Mouse (Mus musculus): Measurements from ENCODE around the gene Gm853. TPM values are rescaled to one million over a fixed set of nuclear protein-coding genes. Genes with fewer than 3 reads are reported as not detected.

Gm853 gene
- total RNA-seq, 2 experiments from 2014 or later = not detected

- no peak for DNase-seq
- intact Hi-C loops (cut with DNase I) = no loop called here
These were observed 46.0 kb downstream of the Gm853 start for GRCm38 (mm10) chr4:130176156-130176720.

DNA sequence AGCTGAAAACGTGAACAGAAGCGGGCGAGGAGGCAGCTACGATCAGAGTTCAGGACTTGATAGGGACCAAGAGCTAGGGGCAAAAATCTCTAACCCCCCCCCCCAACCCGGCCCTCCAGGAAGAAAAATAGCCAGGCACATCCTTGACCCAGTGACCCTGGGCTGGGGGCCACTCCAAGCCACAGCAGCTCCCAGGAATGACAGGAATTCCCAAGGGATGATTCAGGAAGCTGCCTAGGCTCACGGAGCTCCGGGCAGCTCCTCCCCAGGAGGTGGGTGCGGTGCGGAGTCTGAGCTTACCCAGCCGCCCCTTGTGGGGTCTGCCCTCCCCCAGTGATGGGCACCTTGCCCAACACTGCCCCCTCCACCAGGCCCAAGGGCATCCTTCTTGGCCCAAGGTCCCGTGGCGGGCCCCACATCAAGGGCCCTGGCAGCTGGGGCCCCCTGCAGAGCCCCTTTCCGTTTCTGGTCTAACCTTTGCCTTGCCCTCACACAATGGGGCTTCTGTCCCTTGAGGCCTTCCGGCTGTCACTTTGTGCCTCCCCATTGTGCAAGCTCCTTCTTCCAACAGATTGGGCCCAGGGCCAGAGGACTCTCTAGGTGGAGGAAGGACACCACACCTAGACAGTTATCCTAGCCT is 47.0 kb downstream of the Gm853 start, which contains the start of gene Tinagl1:
Gene Tinagl1, minus strand, starts transcription at position 51 of the 640 bp plus-strand sequence.
- intact Hi-C loops (cut with DNase I) = no loop called here
- DNase-seq = no peak

DNA sequence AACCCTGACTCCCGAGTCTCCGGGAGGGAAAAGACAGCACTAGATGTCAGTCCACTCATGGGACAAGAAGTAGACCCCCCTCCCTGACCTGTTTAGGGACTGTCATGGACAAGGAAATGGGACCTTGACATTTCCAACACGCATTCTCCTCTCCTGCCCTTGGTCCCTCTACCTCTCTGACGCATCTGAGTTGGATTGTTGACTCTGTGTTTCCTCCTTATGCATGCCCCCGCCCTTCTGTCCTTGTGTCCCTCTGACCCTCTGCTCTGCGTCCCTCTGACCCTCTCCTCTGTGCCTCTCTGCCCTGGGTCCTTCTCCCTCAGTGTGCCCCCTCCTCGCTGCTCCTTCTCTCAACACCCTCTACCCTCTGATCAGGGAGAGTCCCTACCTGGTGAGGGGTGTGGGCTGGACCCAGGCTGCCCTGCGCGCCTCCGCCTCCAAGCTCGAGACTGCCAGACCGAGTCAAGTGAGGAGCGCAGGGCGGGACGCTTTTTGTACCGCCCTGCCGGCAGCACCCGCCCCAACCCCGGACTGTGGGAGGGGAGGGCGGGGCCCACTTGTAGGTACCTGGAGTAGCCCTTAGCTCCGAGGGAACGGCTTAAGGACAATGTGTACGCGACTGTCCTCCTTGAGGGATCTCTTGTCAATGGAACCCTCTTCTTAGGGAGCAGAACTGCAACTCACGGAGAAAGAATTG is 47.7 kb downstream of the Gm853 start:
- intact Hi-C loops (cut with DNase I) = no loop called here
- DNase-seq = no peak

- DNase-seq = no peak
- intact Hi-C loops (cut with DNase I) = no loop called here
These were observed 48.3 kb downstream of the Gm853 start for GRCm38 (mm10) chr4:130173911-130174311.

GRCm38 (mm10) chr4:130173060-130173822 is 49.0 kb downstream of the Gm853 start:
- intact Hi-C loops (cut with DNase I) = no loop called here
- DNase-seq = no peak

GRCm38 (mm10) chr4:130171951-130172765 is 50.0 kb downstream of the Gm853 start:
- intact Hi-C loops (cut with DNase I) = no loop called here
- no peak for DNase-seq

DNA sequence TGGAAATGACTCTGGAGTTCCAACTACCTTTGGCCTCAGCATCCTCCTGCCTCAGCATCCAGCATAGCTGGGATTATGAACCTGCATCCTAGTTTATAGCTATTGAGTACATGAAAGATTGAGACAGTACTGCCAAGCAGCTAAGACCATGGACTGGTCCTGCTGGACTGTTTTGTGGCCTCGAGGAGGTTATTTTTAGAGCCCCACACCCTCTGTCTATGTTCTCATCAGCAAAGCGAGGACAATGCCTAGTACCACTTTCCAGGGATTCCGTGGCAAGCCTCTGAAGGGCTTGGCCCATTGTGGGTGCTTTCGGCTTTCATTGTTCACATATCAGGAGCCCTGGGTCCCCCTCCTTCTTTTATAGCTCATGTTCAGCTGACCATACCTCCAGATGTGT is 51.8 kb downstream of the Gm853 start:
- intact Hi-C loops (cut with DNase I) = no loop called here
- no peak for DNase-seq

DNA sequence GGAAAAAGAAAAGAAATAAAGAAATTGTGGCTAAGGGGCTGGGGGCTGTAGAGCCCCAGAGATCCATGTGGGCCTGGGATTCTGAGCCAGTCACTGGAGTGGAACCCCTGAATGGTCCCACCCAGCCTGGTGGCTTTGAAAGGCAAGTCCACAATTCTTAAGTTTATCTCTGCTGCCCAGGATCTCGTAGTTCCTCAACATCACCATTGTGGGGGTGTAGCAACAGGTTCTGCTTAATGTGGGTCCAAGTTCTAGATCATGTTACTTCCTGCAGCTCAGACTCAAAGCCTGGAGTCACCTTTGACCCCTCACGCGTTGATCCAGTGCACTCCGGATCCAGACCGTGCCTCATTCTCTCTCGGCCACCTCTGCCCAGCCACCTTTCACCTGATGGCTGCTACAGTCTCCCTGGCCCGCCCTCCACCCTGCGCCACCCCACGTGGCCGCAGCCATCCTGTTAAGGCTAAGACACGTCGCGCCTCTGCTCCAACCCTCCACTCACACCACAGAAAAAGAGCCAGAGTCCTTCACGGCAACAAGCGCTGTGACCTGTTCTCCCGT is 52.7 kb downstream of the Gm853 start:
- intact Hi-C loops (cut with DNase I) = no loop called here
- no peak for DNase-seq

DNA sequence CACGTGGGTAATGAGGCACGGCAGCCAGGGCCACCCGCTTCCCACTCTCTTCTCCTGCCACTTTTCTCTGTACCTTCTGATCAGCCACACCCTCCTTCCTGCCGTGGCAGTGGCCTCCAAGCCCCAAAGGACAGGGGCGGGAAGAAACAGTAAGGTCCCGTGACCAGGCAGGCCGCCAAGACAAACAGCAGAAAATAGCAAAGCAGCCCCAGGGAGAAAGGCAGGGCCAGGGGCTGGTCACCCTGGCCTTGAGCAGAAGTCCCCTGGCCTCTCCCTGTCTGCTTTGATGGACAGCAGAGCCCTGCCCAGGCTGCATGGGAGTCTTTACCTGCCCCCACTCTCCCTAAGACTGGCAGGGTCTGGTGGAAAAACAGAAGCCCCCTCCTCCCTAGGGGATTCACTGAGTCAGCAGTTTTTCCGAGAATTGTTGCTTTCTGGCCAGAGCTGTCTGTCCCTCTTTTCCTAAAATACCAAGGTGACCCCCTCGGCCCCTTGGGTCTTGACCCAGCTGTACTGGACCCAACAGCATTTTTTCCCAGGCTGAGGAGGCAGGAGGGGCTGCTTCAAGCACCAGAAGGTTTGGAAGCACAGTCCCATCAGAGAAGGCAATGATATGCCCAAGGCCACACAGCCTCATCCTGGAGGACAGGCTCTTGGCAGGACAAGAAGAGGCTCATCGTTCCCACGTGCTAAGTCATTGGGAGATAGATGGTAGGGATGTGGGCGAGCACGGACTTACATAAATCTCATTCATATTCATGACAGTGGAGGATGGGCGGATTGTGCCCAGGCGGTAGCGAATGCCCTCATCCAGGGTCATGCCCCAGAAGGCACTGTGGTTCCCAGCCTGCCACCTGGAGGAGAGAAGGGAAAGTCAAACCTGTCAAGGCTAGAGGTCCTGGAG is 53.7 kb downstream of the Gm853 start:
- intact Hi-C loops (cut with DNase I) = no loop called here
- DNase-seq = peak; percentile 59

GRCm38 (mm10) chr4:130167814-130168213 is 54.4 kb downstream of the Gm853 start:
- DNase-seq = no peak
- intact Hi-C loops (cut with DNase I) = no loop called here

DNA sequence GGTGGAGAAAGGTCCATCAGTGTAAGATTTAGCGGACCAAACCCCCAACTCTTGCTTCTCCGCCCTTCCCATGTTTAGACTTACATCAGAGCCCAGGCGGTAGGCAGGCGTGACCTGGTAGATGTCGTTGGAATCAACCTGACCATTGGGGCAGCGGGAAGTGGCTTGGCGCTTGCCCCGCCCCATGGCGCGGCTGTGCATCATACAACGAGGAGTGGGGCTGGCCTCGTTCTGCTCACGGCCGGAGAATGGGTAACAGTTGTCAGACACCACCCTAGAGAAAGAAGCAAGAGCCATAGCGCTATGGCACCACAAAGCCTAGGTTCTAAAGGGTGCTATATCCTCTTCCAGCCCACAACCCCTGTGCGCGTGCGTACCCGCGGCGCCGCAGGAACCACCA is 54.9 kb downstream of the Gm853 start:
- no peak for DNase-seq
- intact Hi-C loops (cut with DNase I) = no loop called here

DNA sequence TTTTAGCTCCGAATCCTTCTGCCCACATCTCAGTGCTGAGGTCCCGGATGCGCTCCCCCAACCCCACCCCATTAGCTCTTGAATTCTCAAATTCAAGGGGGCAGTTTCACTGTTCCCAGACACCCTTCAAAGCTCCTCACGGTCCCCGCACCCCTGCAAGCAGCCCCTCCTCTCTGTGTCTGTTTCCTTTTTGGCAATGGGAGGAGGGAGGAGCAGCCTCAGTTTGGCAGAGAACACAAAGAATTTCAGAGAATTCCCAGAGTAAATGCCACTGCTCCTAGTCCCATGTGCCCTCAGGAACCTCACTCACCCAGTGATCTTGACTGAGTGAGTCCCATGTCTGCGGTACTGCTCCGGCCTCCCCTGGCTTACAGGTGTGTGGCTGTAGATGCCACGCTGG is 55.6 kb downstream of the Gm853 start:
- intact Hi-C loops (cut with DNase I) = no loop called here

GRCm38 (mm10) chr4:130166061-130166460 is 56.1 kb downstream of the Gm853 start:
- intact Hi-C loops (cut with DNase I) = no loop called here
- DNase-seq = no peak

More for the DNA sequence above, 55.6 kb downstream of the Gm853 start:
- DNase-seq = no peak

DNA sequence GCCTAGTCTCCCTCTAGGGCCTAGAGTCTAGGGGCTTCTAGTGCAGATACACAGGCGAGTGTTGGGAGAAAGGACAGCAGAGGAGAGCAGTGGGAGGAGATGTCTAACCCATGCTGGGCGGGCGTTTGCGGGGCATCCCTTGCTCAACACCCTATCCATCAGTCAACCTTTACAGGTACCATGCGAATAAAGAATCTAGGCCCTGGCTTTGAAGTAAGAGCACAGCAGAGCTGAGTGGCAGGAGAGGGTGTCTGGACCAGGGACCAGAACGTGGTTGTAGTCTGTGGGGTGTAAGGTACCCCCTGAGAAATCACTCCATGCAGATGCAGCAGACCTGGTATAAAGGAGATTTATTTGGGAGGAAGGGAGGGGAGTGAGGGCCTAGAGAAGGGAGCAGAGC is 58.1 kb downstream of the Gm853 start:
- no peak for DNase-seq
- intact Hi-C loops (cut with DNase I) = no loop called here

GRCm38 (mm10) chr4:130163391-130163861 is 58.8 kb downstream of the Gm853 start:
- DNase-seq = no peak
- intact Hi-C loops (cut with DNase I) = no loop called here

- intact Hi-C loops (cut with DNase I) = no loop called here
- DNase-seq = no peak
These were observed 60.9 kb downstream of the Gm853 start for GRCm38 (mm10) chr4:130161349-130161748.
